Mouse (Mus musculus) CH12F3 (cell line): ENCODE data around the gene Itga1.

Source experiments
- in situ Hi-C: fragments of 300-500 bp; cut with MboI; formaldehyde crosslinking; loops from 2 replicates; pipeline ENCODE4 v1.14.3; 2020; ENCODE audit warnings: low sequenced_read_pairs

The Itga1 gene

GRCm38 (mm10) chr13:115100381-115101177 lies 1.2 kb downstream of the Itga1 start:
- in situ Hi-C loops: no loop called here

GRCm38 (mm10) chr13:115099381-115099780 lies 2.4 kb downstream of the Itga1 start:
- in situ Hi-C loops: no loop called here

GRCm38 (mm10) chr13:115098227-115098626 lies 3.5 kb downstream of the Itga1 start:
- in situ Hi-C loops: no loop called here

- in situ Hi-C loops: no loop called here
Measured at GRCm38 (mm10) chr13:115096965-115097364, 4.8 kb downstream of the Itga1 start.

GRCm38 (mm10) chr13:115096216-115096615 lies 5.5 kb downstream of the Itga1 start:
- in situ Hi-C loops: no loop called here

- in situ Hi-C loops: no loop called here
Measured at GRCm38 (mm10) chr13:115095392-115095791, 6.4 kb downstream of the Itga1 start.

- in situ Hi-C loops: no loop called here
Measured at GRCm38 (mm10) chr13:115091511-115091910, 10.3 kb downstream of the Itga1 start.

GRCm38 (mm10) chr13:115090977-115091445 lies 10.8 kb downstream of the Itga1 start:
- in situ Hi-C loops: no loop called here

- in situ Hi-C loops: no loop called here
Measured at GRCm38 (mm10) chr13:115090069-115090976, 11.4 kb downstream of the Itga1 start, which contains the start of gene Pelo. Gene Pelo (minus strand): TSS chr13:115090186.

- in situ Hi-C loops: no loop called here
Measured at GRCm38 (mm10) chr13:115089395-115090025, 12.3 kb downstream of the Itga1 start.

- in situ Hi-C loops: no loop called here
Measured at GRCm38 (mm10) chr13:115089020-115089394, 12.8 kb downstream of the Itga1 start.

- in situ Hi-C loops: no loop called here
Measured at GRCm38 (mm10) chr13:115085974-115086373, 15.8 kb downstream of the Itga1 start.

- in situ Hi-C loops: no loop called here
Measured at GRCm38 (mm10) chr13:115082339-115082738, 19.4 kb downstream of the Itga1 start.

- in situ Hi-C loops: no loop called here
Measured at GRCm38 (mm10) chr13:115079996-115080585, 21.7 kb downstream of the Itga1 start.

GRCm38 (mm10) chr13:115078997-115079685 lies 22.6 kb downstream of the Itga1 start:
- in situ Hi-C loops: no loop called here

GRCm38 (mm10) chr13:115077346-115078134 lies 24.2 kb downstream of the Itga1 start:
- in situ Hi-C loops: no loop called here

- in situ Hi-C loops: no loop called here
Measured at GRCm38 (mm10) chr13:115072386-115072785, 29.4 kb downstream of the Itga1 start.

- in situ Hi-C loops: no loop called here
Measured at GRCm38 (mm10) chr13:115071431-115071830, 30.3 kb downstream of the Itga1 start.

- in situ Hi-C loops: no loop called here
Measured at GRCm38 (mm10) chr13:115067968-115068330, 33.8 kb downstream of the Itga1 start.
